Mouse (Mus musculus): Measurements from ENCODE around the gene Urod.

The Urod gene

DNA sequence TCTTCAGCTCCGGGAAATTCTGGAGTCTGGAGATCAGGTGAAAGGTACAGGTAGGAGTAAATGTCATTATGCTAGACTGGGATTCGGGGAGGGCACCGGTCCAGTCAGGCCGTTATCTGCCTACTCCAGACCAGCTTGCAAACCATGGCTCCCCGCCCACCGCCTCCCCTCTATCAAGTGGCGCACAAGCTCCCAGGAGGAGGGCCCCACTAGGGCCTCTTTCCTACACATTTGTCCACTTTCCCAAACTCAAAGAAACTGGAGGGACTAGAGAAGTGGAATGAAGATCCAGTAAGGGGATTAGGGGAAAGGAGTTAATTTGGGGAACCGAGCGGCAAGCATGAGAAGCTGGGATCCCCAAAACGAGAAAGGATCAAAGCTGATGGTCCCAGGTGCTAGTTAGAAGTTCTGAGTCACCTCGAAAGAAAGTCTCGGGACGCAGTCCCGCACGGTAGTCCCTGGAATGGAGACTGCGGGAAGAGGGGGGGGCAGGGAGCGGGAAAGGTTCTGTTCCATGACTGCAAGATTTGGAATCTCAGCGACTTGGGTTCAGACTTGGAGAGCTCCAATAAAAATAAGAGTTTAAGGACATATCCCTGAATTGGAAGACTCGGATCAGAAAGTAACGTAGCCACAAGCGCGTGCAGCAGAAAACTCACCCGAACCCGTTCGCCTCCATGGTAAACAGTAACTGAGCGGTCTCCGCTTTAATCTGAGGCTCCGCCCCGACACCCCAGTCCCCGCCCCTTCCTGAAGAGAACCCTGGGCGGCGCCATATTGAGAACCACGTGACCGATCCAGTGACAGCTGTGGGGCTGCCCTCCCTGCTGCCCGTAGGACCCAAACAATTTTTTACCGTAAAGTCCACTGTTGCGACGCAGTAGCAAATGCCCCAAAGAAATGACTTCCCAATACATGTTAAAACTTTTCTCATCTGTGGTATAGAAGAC, at the start of gene Urod:
Gene Urod, minus strand, starts transcription at position 742 of the 950 bp plus-strand sequence.
- DNase-seq = peak; percentile 95

DNA sequence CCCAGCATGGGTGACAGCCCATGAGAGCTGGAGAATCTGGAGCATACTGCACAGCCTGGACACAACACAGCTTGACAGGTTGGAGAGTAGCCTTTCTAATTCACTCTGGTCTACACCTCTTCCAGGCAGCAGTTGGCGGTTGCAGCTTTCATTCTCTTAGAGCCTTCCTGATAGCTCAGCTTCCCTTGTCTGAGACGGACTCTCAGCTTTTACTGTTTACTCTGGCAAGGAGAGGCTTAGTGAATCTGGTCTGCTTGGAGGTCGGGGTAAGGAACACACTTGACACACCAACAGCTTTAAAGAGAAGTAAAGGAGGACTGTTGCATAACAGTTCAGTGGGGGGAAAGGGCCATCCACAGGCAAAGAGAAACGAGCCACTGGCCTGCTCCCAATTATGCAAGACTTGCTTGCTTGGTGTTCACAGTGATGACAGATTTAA, 47.1 kb upstream of the Urod start:
- peak; percentile 83 for DNase-seq

DNA sequence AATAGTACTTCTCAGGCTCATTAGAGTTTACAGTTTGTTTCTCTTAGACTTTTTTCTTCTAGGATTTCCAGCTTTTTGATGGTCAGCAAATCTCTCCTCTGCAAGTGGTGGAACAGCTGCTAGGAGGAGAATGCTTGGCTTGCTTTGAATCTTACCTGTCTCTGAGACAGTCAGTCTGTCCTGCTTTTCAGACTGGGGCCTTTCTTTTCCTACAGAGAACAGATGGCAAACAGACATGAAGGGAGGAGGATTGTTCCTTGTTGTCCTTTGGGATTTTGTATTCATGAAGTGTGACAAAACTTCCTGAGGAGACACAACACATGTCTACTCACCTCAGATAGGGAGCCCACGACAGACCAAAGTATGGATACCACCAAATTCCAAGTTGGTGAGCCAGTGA, 46.6 kb upstream of the Urod start:
- DNase-seq = no peak

DNA sequence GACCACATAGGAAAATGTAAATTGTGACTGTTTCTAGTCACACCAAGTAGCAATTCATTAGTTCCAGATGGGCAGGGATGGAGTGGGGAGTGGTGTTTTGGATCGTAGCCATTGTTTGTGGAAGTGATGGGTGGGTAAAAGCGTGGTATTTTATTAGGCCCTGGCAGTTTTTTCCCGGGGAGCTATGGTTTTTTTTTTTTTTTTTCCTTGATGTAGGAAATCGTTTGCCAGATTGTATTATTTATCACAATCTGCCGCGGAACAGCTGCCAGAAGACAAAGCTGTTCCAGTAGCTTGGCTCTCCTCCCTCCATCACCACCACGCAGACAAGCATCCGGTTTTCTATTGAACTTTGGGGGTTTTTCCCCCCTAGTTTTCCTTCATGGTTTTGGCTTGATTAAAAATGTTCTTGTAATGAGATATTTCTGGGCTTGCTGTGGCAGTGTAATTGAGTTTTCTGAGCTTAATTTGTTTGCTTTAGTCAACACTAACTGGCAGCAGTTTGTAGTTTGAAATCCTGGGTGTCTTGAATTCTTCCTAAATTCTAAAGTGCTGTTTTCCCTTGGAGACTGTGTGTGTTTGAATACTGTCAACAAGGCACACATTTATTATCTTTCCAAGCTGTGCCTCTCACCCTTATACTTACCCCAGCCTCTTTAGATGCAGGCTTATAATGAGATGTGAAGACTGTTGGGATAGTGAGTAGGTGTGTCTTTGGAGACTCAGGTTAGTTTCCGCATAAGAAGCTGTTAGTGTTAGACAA, 45.9 kb upstream of the Urod start:
- peak; percentile 70 for DNase-seq

DNA sequence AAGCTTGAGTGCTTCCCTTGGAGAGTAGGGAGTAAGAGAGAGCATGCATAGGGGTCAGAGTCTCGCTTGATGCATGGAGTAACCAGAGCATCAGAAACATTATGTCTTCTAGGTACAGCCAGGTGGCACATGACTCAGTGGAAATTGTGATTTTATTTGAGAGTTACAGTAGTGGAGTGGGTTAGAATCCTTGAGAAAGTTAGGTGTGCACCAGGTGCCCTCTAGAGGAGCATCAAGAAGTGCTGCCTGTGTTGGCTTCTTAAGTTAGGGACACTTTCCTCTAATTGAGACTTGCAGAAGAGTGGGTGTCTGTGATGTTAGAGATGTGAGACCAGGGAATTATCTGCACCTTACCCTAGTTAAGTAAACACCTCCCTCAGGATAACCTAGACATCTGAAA, 36.9 kb upstream of the Urod start:
- no peak for DNase-seq

DNA sequence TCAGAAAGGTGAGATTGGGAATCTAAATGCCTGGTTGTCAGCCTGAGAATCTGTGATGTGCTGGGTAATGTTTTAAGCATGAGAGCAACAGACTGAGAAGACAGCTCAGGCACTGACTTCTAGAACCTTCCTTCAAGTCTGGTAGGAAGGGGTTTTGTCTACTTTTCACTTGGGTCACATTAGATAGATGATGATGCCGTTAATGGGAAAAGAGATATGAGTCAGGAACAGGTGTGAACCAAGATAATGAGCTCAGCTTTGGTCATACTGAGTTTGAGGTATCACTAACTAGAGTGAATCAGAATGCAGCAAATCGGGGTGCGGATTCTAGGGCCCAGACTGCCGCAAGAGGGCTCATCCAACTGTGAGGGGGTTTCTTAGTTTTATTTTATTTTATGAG, 29.3 kb upstream of the Urod start:
- no peak for DNase-seq

DNA sequence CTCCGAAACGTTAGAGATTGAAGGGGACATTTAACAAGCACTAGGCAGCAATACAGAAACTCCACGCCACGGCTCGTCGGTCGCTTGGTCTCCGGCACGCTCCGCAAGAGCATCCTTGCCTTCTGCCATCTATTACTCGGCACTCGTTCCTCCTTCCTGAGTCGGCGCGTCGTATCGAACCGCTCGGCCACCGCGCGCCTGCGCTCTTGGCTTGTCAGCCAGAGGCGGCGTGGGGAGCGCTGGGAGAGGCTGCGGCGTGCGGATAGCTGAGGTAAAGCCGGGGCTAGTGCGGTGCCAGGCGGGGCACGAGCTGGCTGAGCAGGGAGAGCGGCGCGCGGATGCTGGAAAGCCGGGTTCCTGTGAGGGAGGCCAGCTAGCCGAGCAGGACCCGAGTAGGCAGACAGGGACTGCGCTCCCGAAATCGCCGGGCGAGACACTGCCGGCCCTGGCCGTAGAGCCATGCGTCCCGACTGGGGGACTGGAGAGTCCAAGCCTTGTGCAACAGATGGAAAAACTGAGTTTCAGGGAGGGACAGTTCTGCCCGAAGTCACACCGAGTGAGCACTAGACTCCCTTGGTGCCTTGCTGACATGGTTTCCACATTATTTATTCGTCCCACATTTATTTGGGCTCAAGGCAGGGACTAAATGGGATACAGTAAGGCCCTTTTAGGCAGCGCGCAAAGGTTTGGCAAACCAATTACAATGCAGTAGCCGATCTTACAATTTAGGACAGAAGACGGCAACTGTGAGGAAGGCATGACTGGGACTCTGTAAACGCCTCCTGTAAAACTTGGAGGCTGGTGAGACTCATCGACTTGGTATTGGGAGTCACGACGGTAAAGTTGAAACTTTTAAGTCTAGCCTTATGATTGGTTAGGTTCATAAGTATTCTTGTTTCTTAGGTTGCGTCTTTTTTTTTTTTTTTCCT, 25.3 kb upstream of the Urod start, which contains the start of gene Eif2b3:
Gene Eif2b3, plus strand, starts transcription at position 197 of the 929 bp plus-strand sequence.
- peak; percentile 90 for DNase-seq

DNA sequence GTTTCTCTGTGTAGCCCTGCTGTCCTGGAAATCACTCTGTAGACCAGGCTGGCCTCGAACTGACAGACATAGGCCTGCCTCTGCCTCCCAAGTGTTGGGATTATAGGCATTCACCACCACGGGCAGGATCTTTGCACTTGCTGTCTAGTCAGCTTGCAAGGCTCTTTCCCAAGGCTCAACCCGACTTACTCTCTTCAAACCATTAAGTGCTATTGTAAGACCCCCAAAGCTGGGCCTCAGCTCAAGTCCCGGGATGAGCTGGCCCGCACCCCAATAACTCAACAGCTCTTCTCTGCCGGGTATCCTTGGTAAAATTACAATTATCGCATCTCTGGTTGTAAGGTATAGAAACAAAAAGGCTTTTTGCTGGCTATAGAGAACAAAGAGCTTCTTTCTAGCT, 24.1 kb upstream of the Urod start:
- DNase-seq = no peak

DNA sequence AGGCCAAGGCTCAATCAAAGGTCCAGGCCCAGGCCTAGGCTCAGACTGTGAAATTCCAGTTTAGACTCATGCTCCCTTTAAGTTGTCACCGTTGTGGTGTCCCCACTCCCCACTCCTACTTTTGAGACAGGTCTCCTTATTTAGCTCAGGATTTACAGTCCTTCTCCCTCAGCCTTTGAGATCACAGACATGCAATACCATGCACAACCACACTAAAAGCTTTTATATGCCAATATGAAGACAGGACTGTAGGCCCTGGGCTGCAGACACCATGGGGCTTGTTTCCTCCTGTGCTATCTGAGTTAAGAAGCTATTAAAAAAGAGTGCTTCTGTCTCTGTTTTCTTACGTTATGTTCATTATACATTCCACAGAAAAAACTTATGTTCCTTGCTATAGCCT, 23.5 kb upstream of the Urod start:
- no peak for DNase-seq

DNA sequence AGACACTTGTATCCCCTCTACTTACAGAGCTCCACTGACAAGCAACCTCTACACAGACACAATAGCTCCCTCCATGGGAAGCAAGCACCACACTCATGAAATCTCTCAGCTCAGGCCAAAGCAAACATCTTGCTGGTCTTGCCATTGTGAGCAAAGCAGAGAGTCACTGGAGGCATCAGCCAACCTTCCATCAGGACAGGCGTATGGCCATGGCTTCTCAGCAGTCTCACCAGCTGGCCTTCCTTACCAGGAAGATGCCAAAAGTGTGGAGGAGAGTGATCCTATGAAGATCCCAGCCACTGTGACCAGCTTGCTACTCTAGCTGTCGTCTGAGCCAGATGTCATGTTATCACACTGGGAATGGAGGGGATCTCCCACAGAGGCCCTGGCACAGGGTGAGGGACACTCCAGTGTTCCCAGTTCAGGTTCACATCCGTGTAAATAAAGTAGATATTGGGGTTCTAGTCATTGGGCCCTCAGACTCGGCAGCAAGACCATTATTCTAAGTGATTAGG, 20.7 kb upstream of the Urod start:
- no peak for DNase-seq

DNA sequence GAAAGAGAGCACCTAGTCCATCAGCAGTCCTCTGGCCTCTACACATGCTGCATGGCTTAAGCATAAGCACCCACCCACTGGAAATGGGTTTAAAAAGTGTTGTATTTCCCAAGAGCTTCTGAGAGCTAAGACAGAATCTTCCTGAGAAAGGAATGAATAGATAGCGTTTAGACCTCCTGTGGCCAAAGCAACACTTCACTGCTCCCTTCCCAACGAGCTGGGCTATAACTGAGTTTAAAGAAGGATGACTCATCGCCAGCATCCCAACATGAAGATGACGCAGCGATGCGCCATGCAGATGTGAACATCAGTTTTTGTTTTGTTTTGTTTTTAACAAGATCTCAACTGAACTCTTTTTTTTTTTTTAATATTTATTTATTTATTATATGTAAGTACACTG, 19.4 kb upstream of the Urod start:
- no peak for DNase-seq

DNA sequence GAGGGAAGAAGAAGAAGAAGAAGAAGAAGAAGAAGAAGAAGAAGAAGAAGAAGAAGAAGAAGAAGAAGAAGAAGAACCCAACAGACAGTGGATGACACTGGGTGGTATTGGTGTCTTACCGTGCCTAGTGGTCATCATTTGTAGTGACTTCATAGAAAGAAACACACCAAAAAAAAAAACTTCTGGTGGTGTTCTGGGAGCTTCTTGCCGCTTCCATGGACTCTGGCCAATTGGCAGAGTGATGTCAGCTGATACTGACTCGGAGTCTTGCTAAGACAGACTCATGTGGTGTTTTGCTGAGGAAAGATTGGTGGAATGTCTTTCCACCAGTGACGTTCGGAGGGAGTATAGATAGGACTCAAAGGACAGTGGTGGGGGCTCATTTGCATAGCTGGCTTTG, 16.0 kb upstream of the Urod start:
- DNase-seq = no peak

DNA sequence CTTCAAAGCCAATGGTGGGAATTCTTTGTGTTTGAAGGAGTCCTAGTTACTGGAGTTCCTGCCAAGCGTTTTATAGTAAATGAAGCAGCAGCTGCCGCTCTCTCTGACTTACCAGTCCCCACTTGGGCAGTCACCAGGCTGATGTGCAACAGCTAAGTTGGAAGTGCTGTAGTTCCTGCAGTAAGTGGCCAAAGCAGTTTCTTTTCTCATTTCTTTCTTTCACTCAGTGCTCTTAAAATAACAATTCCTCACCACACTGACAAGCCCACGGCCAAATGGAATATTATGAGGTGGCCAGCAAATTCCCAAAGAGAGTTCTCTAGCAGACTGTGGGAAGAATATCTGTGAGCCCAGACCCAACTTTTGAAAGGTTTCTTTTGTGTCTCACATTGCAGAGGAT, 12.8 kb upstream of the Urod start:
- DNase-seq = no peak

DNA sequence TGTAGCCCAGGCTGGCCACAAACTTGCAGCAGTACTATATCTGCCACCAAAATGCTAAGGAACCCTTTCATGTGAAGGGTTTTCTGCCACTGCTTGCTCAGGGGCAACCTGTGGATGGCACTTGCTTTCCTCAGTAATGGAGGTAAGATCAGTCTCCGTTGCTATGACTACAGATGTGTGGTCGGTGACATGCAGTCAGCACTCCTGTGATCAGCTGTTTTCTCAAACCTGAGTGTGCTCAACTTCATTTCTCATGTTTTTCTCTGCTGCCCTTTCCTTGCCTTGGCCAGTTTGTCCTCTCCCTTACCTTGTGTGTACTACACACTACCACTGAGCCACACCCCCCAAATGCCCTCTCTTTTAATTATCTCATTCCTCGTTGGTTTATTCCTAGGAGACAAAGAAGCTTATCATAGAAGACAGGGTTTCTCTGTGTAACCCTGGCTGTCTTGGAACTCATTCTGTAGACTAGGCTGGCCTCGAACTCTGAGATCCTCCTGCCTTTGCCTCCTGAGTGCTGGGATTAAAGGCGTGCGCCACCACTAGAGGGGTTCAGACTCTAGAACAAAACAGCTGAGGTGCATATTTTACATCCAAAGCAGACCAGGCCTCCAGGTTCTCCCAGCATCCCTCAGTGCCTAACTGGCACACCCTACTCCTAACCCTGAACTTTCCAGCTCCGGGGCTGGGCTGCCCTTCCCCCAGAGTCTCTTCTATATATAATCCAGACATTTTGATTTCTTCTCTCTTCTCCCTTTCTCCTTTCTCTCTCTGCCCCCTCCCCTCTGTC, 11.6 kb upstream of the Urod start:
- DNase-seq = no peak

DNA sequence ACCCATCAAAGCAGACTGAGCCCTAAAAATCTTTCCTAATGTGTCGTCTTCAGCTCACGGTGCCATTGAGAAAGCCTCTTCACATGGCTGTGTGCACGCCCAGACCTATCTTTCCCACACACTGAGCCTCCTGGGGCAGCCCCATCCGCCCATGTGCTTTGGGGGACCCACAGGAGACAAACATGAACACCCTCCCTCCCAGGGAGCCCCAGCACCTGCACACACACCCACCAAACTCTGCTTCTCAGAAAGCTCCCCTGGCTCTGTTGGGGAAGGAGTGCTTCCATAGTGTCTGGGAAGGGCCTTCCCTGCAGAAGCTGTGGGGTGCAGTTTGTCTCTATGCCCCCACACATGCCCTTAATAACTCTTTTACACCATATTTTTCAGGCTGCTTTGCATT, 10.4 kb upstream of the Urod start:
- no peak for DNase-seq

DNA sequence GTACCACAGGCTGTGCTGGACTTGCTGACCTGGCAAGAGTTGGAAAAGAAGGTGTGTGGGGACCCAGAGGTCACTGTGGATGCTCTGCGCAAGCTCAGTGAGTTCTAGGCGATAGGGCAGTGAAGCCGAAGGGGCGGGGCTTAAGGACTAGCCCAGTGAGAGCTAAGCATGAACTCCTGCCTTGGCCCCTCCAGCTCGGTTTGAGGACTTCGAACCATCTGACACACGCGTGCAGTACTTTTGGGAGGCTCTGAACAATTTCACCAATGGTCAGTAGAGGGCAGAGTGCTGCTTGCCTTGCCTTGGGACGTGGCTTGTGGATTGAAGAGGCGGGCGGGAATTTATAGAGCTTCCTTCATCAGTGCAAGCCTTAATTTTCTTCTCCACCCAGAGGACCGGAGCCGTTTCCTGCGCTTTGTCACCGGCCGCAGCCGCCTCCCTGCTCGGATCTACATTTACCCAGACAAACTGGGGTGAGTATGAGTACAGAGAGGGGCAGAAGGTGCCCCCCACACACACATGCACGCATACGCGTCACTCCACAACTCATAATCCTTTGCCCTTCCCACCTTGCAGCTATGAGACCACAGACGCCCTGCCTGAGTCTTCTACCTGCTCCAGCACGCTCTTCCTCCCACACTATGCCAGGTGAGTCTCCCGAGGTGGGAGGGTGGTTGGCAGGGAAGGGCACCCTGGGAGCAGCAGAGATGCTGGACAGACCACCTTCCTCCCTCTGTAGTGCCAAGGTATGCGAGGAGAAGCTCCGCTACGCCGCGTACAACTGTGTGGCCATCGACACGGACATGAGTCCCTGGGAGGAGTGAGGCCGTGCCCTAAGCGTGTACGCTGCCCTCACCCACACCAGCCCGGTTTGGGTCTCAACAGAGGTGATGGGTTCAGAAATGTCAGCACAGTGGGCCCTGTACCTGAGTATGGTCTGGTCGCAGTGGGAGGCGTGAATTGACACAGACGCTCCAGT, 8.6 kb upstream of the Urod start:
- peak; percentile 69 for DNase-seq

DNA sequence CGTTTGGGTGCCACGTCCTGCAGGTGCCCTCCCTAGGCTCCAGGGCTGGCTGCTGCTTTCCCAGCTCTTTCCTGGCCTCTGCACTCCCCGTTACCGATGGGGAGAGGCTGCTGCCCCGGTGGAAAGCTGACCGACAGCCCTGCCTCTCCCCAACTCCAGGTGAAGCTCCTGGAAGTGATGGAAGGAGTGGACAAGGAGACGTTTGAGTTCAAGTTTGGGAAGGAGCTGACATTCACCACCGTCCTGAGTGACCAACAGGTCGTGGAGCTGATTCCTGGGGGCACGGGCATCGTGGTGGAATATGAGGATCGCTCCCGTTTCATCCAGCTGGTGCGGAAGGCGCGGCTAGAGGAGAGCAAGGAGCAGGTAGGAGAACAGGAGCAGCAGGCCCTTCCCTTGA, 7.7 kb upstream of the Urod start:
- DNase-seq = no peak

DNA sequence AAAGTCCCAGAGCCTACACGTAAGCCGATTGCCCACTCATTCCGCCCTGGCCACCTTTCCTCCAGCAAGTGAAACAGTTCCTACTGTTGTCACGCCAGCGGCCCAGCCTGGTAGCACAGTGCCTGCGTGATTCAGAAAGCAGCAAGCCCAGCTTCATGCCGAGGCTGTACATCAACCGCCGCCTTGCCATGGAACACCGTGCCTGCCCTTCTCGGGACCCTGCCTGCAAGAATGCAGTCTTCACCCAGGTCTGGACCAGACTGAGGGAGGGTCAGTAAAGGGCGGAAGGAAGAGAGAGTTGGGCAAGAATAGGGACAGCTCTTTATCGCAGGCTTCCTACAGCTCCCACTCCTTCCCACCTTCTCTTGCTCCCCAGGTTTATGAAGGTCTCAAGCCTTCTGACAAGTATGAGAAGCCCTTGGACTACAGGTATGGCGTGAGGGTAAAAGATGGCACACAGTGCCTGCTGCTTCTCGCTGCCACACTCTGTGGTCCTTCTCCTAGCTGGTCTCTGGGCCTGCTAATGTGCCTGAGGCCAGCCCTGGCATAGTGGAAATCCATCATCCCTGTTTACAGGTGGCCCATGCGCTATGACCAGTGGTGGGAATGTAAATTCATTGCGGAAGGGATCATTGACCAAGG, 5.4 kb upstream of the Urod start:
- no peak for DNase-seq

DNA sequence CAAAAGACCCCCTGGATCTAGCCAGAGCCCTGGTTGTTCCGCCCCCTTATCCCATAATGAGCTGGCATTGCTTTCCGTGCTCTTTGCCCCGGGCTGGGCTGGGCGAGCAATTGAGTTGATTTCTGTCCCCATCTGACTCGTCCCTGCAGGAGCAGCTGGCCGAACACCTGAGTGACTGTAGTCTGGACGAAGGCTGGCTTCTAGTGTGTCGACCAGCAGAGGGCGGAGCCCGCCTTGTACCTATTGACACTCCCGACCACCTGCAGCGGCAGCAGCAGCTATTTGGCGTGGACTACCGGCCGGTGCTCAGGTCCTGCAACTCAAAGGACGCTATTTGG, 1.6 kb upstream of the Urod start:
- peak; percentile 51 for DNase-seq

Data from lung, postnatal 14 days (tissue).